Mouse (Mus musculus) embryonic facial prominence, embryonic 15.5 days (tissue): ENCODE results near the gene Abcf2. TPM values are rescaled to one million over a fixed set of nuclear protein-coding genes. Genes with fewer than 3 reads are reported as not detected.

ENCODE experiments used
- ATAC-seq: fragments of 200-750 bp; cut with Nextera tagmentation; 2 replicates; pipeline ENCODE4 v1.8.0; 2017; ENCODE audit warnings: low read depth, moderate TSS enrichment; ENCODE audit not compliant: insufficient number of reproducible peaks, low FRiP score, low TSS enrichment
- H3K27ac ChIP-seq: fragments of 300-500 bp; sonication (generic); replicated peaks from 2 replicates; pipeline ENCODE4 v1.5.1; 2015; ENCODE audit warnings: mild to moderate bottlenecking, inconsistent platforms
- H3K27me3 ChIP-seq: fragments of 300-500 bp; sonication (generic); 2 replicates; pipeline ENCODE4 v1.6.1; 2015; ENCODE audit warnings: inconsistent platforms
- H3K36me3 ChIP-seq: fragments of 300-500 bp; sonication (generic); 2 replicates; pipeline ENCODE4 v1.6.1; 2015; ENCODE audit warnings: mild to moderate bottlenecking, inconsistent platforms
- H3K4me1 ChIP-seq: fragments of 300-500 bp; sonication (generic); 2 replicates; pipeline ENCODE4 v1.6.1; 2015; ENCODE audit warnings: inconsistent platforms
- H3K4me2 ChIP-seq: fragments of 300-500 bp; sonication (generic); replicated peaks from 2 replicates; pipeline ENCODE4 v1.6.1; 2015; ENCODE audit warnings: mild to moderate bottlenecking, inconsistent platforms
- H3K4me3 ChIP-seq: fragments of 300-500 bp; sonication (generic); replicated peaks from 2 replicates; pipeline ENCODE4 v1.5.1; 2015; ENCODE audit warnings: mild to moderate bottlenecking, inconsistent platforms
- H3K9ac ChIP-seq: fragments of 300-500 bp; sonication (generic); 2 replicates; pipeline ENCODE4 v1.6.1; 2015; ENCODE audit warnings: inconsistent platforms
- H3K9me3 ChIP-seq: fragments of 300-500 bp; sonication (generic); replicated peaks from 2 replicates; pipeline ENCODE4 v1.6.1; 2016; ENCODE audit warnings: inconsistent platforms
- WGBS: fragments of 180-500 bp; shearing (Covaris S2); methylation state at CpG from one replicate; pipeline ENCODE4 v1.1.7; 2015; 5-methylcytosine and 5-hydroxymethylcytosine counted together
- polyA plus RNA-seq: library from polyadenylated mRNA; unstranded; fragments of >200 nt; fragmentation: Nextera tagmentation; extraction: Ambion mirVana; gene quantifications from 2 replicates; pipeline ENCODE4 v1.2.1, GENCODE M21; 2015

Gene Abcf2
- polyA plus RNA-seq, result 93.7 and 100 TPM in 2 replicates

- Histone ChIP-seq H3K27ac (peak within 1 kb of the TSS; percentile 90), H3K4me3 (peak within 1 kb of the TSS; percentile 92), H3K36me3 (peaks cover 31% of the 10 kb centered on the region), H3K9ac (peak within 1 kb of the TSS; percentile 73), H3K4me2 (peak within 1 kb of the TSS; percentile 76), H3K27me3 (no peaks in the 10 kb centered on the region), H3K4me1 (peaks cover 13% of the 10 kb centered on the region), H3K9me3 (no peaks in the 10 kb centered on the region)
- under 1% methylated on average over 48 of the region's 48 CpGs for WGBS
- peak; percentile 96 for ATAC-seq
Observed at GRCm38 (mm10) chr5:24577183-24577929, at the start of gene Abcf2. Abcf2 (minus strand) TSS chr5:24577467.

GRCm38 (mm10) chr5:24624822-24625120 lies 47.5 kb upstream of the Abcf2 start:
- Histone ChIP-seq H3K4me3 (peak overlapping the region; percentile 52; the same call in 1 of the 2 replicates), H3K9me3 (no peaks in the 10 kb centered on the region), H3K27ac (no peak overlapping the region), H3K4me2 (peak overlapping the region; percentile 84), H3K4me1 (peaks cover 24% of the 10 kb centered on the region), H3K36me3 (no peaks in the 10 kb centered on the region), H3K27me3 (peaks cover 17% of the 10 kb centered on the region), H3K9ac (no peak overlapping the region)
- no peak for ATAC-seq
- 33% methylated on average over 4 of the region's 4 CpGs for WGBS

- H3K9me3 ChIP-seq, result no peaks in the 10 kb centered on the region
- H3K9ac ChIP-seq, result peak within 1 kb of the TSS; percentile 47
- H3K4me3 ChIP-seq, result peak within 1 kb of the TSS; percentile 52
- no peaks in the 10 kb centered on the region for H3K36me3 ChIP-seq
- peaks cover 17% of the 10 kb centered on the region for H3K27me3 ChIP-seq
- peaks cover 24% of the 10 kb centered on the region for H3K4me1 ChIP-seq
- H3K4me2 ChIP-seq, result peak within 1 kb of the TSS; percentile 84
- ATAC-seq, result peak; percentile 65
- no peak within 1 kb of the TSS for H3K27ac ChIP-seq
- WGBS, result 4% methylated on average over 37 of the region's 37 CpGs
Observed at GRCm38 (mm10) chr5:24623986-24624821, 46.9 kb upstream of the Abcf2 start, which contains the start of gene Smarcd3. Smarcd3 (minus strand) TSS chr5:24624411.

GRCm38 (mm10) chr5:24623041-24623985 lies 46.0 kb upstream of the Abcf2 start:
- peak overlapping the region; percentile 52 for H3K4me3 ChIP-seq
- no peak overlapping the region for H3K9ac ChIP-seq
- H3K27ac ChIP-seq, result no peak overlapping the region
- peaks cover 24% of the 10 kb centered on the region for H3K4me1 ChIP-seq
- no peaks in the 10 kb centered on the region for H3K36me3 ChIP-seq
- WGBS, result 49% methylated on average over 8 of the region's 8 CpGs
- peaks cover 17% of the 10 kb centered on the region for H3K27me3 ChIP-seq
- ATAC-seq, result no peak
- peak overlapping the region; percentile 84 for H3K4me2 ChIP-seq
- no peaks in the 10 kb centered on the region for H3K9me3 ChIP-seq

- Histone ChIP-seq H3K9ac (no peak overlapping the region), H3K27me3 (peaks cover 17% of the 10 kb centered on the region), H3K4me1 (peaks cover 24% of the 10 kb centered on the region), H3K36me3 (no peaks in the 10 kb centered on the region), H3K4me3 (no peak overlapping the region), H3K4me2 (no peak overlapping the region), H3K27ac (no peak overlapping the region), H3K9me3 (no peaks in the 10 kb centered on the region)
- 67% methylated on average over 7 of the region's 7 CpGs for WGBS
- ATAC-seq, result no peak; the same call in 1 of the 2 replicates
Observed at GRCm38 (mm10) chr5:24622386-24623040, 45.2 kb upstream of the Abcf2 start.

- WGBS, result 65% methylated on average over 8 of the region's 8 CpGs
- peaks cover 24% of the 10 kb centered on the region for H3K4me1 ChIP-seq
- H3K4me2 ChIP-seq, result no peak overlapping the region
- no peak overlapping the region for H3K9ac ChIP-seq
- ATAC-seq, result no peak
- H3K9me3 ChIP-seq, result no peaks in the 10 kb centered on the region
- H3K27ac ChIP-seq, result no peak overlapping the region
- H3K4me3 ChIP-seq, result no peak overlapping the region
- H3K36me3 ChIP-seq, result no peaks in the 10 kb centered on the region
- H3K27me3 ChIP-seq, result peaks cover 17% of the 10 kb centered on the region
Observed at GRCm38 (mm10) chr5:24620626-24621025, 43.4 kb upstream of the Abcf2 start.

GRCm38 (mm10) chr5:24620116-24620515 lies 42.8 kb upstream of the Abcf2 start:
- Histone ChIP-seq H3K9me3 (no peaks in the 10 kb centered on the region), H3K27ac (no peak overlapping the region), H3K9ac (no peak overlapping the region), H3K27me3 (peaks cover 17% of the 10 kb centered on the region), H3K4me3 (no peak overlapping the region), H3K4me2 (no peak overlapping the region), H3K4me1 (peaks cover 24% of the 10 kb centered on the region), H3K36me3 (no peaks in the 10 kb centered on the region)
- ATAC-seq, result no peak
- 34% methylated on average over 8 of the region's 8 CpGs for WGBS

- Histone ChIP-seq H3K4me2 (no peak overlapping the region), H3K9ac (no peak overlapping the region), H3K36me3 (no peaks in the 10 kb centered on the region), H3K4me3 (no peak overlapping the region), H3K9me3 (no peaks in the 10 kb centered on the region), H3K27me3 (peaks cover 6% of the 10 kb centered on the region; the same call in 1 of the 2 replicates), H3K27ac (no peak overlapping the region), H3K4me1 (peaks cover 13% of the 10 kb centered on the region)
- ATAC-seq, result no peak
- 67% methylated on average over 3 of the region's 3 CpGs for WGBS
Observed at GRCm38 (mm10) chr5:24618921-24619320, 41.7 kb upstream of the Abcf2 start.

- Histone ChIP-seq H3K4me2 (no peak overlapping the region), H3K36me3 (no peaks in the 10 kb centered on the region), H3K4me1 (peaks cover 15% of the 10 kb centered on the region), H3K9me3 (no peaks in the 10 kb centered on the region), H3K4me3 (no peak overlapping the region), H3K9ac (no peak overlapping the region), H3K27ac (no peak overlapping the region), H3K27me3 (no peaks in the 10 kb centered on the region)
- 52% methylated on average over 6 of the region's 6 CpGs for WGBS
- ATAC-seq, result no peak
Observed at GRCm38 (mm10) chr5:24615097-24615496, 37.8 kb upstream of the Abcf2 start.

- ATAC-seq, result no peak
- no peak overlapping the region for H3K9ac ChIP-seq
Observed at GRCm38 (mm10) chr5:24612302-24612649, 35.0 kb upstream of the Abcf2 start.

More at GRCm38 (mm10) chr5:24612302-24612649, 35.0 kb upstream of the Abcf2 start:
- Histone ChIP-seq H3K27me3 (no peaks in the 10 kb centered on the region), H3K4me1 (peaks cover 12% of the 10 kb centered on the region; the same call in 1 of the 2 replicates), H3K9me3 (no peaks in the 10 kb centered on the region), H3K36me3 (no peaks in the 10 kb centered on the region), H3K4me3 (no peak overlapping the region), H3K4me2 (no peak overlapping the region), H3K27ac (no peak overlapping the region)
- 61% methylated on average over 5 of the region's 5 CpGs for WGBS
